Mouse (Mus musculus): ENCODE results near the gene Pnpla3.

- TF ChIP-seq CTCF (IDR thresholded peaks at IDR 0.05; ENCODE audit: borderline replicate concordance, extremely low read depth, insufficient read depth, insufficient read length) (no peak), POLR2A (IDR thresholded peaks at IDR 0.05; ENCODE audit: borderline replicate concordance, extremely low read depth, insufficient read depth, insufficient read length, poor library complexity, severe bottlenecking) (no peak)
Observed at GRCm38 (mm10) chr15:84126447-84126846, 41.2 kb upstream of the Pnpla3 start.
